Mouse (Mus musculus) embryonic facial prominence, embryonic 14.5 days (tissue): ENCODE results near the gene Faap100. TPM values are rescaled to one million over a fixed set of nuclear protein-coding genes. Genes with fewer than 3 reads are reported as not detected.

ENCODE experiments used
- ATAC-seq: fragments of 200-750 bp; cut with Nextera tagmentation; 2 replicates; pipeline ENCODE4 v1.8.0; 2017; ENCODE audit warnings: low read depth, moderate number of reproducible peaks, moderate TSS enrichment
- DNase-seq: peaks from one replicate; pipeline ENCODE4 v3.0.0-alpha.2; 2015; ENCODE audit warnings: low spot score
- H3K27ac ChIP-seq: fragments of 300-500 bp; sonication (generic); replicated peaks from 2 replicates; pipeline ENCODE4 v1.5.1; 2014; ENCODE audit warnings: low read depth, mild to moderate bottlenecking, low read length, moderate library complexity
- H3K27me3 ChIP-seq: fragments of 300-500 bp; sonication (generic); replicated peaks from 2 replicates; pipeline ENCODE4 v1.6.1; 2014; ENCODE audit warnings: low read length; ENCODE audit not compliant: control insufficient read depth, insufficient read depth
- H3K36me3 ChIP-seq: fragments of 300-500 bp; sonication (generic); 2 replicates; pipeline ENCODE4 v1.6.1; 2014; ENCODE audit warnings: low read length, mixed read lengths; ENCODE audit not compliant: control insufficient read depth, insufficient read depth
- H3K4me1 ChIP-seq: fragments of 300-500 bp; sonication (generic); 2 replicates; pipeline ENCODE4 v1.6.1; 2014; ENCODE audit warnings: antibody characterized with exemption, low read length; ENCODE audit not compliant: control insufficient read depth, insufficient read depth
- H3K4me2 ChIP-seq: fragments of 300-500 bp; sonication (generic); 2 replicates; pipeline ENCODE4 v1.6.1; 2014; ENCODE audit warnings: low read depth, mild to moderate bottlenecking, low read length, moderate library complexity, mixed read lengths
- H3K4me3 ChIP-seq: fragments of 300-500 bp; sonication (generic); 2 replicates; pipeline ENCODE4 v1.5.1; 2014; ENCODE audit warnings: low read depth, mild to moderate bottlenecking, low read length
- H3K9ac ChIP-seq: fragments of 300-500 bp; sonication (generic); 2 replicates; pipeline ENCODE4 v1.6.1; 2014; ENCODE audit warnings: low read depth, mild to moderate bottlenecking, low read length, moderate library complexity, mixed read lengths
- H3K9me3 ChIP-seq: fragments of 300-500 bp; sonication (generic); 2 replicates; pipeline ENCODE4 v1.6.1; 2016; ENCODE audit warnings: low read length; ENCODE audit not compliant: control insufficient read depth
- WGBS: fragments of 180-500 bp; shearing (Covaris S2); extraction: QIAGEN DNeasy Blood & Tissue Kit; methylation state at CpG from one replicate; pipeline ENCODE4 v1.1.7; 2014; 5-methylcytosine and 5-hydroxymethylcytosine counted together
- polyA plus RNA-seq: library from polyadenylated mRNA; unstranded; fragments of >200 nt; fragmentation: Nextera tagmentation; extraction: Ambion mirVana; gene quantifications from 2 replicates; pipeline ENCODE4 v1.2.1, GENCODE M21; 2014

Faap100 gene
- polyA plus RNA-seq, 1 experiment from 2014 or later = 30.0 TPM

- no peaks in the 10 kb centered on the region for H3K9me3 ChIP-seq
- H3K4me1 ChIP-seq = no peaks in the 10 kb centered on the region
- ATAC-seq = no peak
- H3K9ac ChIP-seq = no peak overlapping the region
- H3K27ac ChIP-seq = no peak overlapping the region
- 91% methylated on average over 3 of the region's 3 CpGs for WGBS
- no peak overlapping the region for H3K4me2 ChIP-seq
- H3K36me3 ChIP-seq = peaks cover 97% of the 10 kb centered on the region
- H3K27me3 ChIP-seq = no peaks in the 10 kb centered on the region
- DNase-seq = no peak
- no peak overlapping the region for H3K4me3 ChIP-seq
These were observed 27.3 kb upstream of the Faap100 start for GRCm38 (mm10) chr11:120405867-120406266.

- Histone ChIP-seq H3K4me3 (no peak overlapping the region), H3K27ac (no peak overlapping the region), H3K4me1 (no peaks in the 10 kb centered on the region), H3K27me3 (no peaks in the 10 kb centered on the region), H3K4me2 (no peak overlapping the region), H3K36me3 (peaks cover 97% of the 10 kb centered on the region), H3K9me3 (no peaks in the 10 kb centered on the region), H3K9ac (no peak overlapping the region)
- ATAC-seq (no peak), DNase-seq (no peak)
- WGBS = 100% methylated on average over 1 of the region's 1 CpGs
These were observed 26.2 kb upstream of the Faap100 start for GRCm38 (mm10) chr11:120404814-120405213.

DNA sequence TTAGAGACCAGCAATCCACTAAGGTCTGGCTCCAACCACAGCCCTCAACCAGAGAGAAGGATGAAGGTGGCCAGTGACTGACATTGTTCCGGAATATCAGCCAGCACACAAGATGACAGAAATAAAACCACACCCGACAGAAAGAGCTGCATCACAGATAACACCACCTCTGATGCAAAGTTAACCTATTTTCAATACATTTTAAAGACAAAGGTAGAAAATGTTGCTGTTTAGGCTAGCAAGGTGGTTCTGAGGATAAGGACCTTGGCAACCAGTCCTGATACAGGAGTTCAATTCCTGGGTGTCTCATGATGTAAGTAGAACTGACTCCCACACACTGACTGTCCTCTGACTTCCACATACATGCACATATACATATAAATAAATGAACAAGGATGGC is 20.8 kb upstream of the Faap100 start:
- 94% methylated on average over 2 of the region's 2 CpGs for WGBS
- DNase-seq (no peak), ATAC-seq (no peak)
- peaks cover 93% of the 10 kb centered on the region for H3K36me3 ChIP-seq
- no peak overlapping the region for H3K27ac ChIP-seq
- H3K27me3 ChIP-seq = no peaks in the 10 kb centered on the region
- H3K4me3 ChIP-seq = no peak overlapping the region
- no peaks in the 10 kb centered on the region for H3K9me3 ChIP-seq
- H3K4me2 ChIP-seq = no peak overlapping the region
- H3K9ac ChIP-seq = no peak overlapping the region
- H3K4me1 ChIP-seq = no peaks in the 10 kb centered on the region

DNA sequence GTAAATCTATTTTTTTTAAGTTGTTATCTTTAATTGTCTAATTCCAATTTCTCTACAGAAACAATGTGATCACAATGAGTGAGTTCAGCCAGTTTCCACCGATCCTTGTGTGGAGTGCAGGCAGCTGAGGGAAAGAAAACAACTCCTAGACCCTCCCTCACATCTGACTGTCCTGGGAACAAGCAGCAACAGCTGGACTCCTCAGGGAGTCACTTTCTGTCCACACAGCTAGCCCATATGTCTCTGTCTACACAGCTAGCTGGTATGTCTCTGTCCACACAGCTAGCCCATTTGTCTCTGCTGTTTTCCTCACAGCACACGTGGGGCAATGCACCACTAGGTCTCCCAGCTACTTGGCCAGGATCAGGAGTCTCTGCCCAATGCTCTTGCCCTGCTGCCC is 19.0 kb upstream of the Faap100 start:
- Histone ChIP-seq H3K4me1 (no peaks in the 10 kb centered on the region), H3K36me3 (peaks cover 90% of the 10 kb centered on the region), H3K27me3 (no peaks in the 10 kb centered on the region), H3K4me2 (no peak overlapping the region), H3K9me3 (no peaks in the 10 kb centered on the region), H3K4me3 (no peak overlapping the region), H3K27ac (no peak overlapping the region), H3K9ac (no peak overlapping the region)
- DNase-seq (peak; percentile 35), ATAC-seq (no peak)
- 72% methylated on average over 2 of the region's 2 CpGs for WGBS

DNA sequence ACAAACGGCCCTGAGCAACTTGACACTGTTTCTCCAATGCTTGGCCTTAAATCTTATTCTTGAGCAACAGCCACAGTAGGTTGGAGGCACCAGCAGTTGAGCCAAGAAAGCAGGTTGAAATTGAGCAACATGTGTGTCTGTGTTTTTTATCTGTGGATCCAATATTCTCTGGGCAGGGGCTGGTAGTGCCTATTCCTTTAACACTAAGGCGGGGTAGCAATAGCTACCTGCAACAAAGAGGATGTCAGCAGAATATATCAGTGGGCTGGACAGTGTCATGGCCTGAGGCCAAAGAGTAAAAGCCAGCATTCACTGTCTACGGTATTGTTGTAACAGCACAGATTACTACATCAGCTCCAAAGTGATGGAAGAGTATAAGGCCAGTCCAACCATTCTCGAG is 17.1 kb upstream of the Faap100 start:
- no peak overlapping the region for H3K4me3 ChIP-seq
- DNase-seq (no peak), ATAC-seq (no peak)
- H3K27me3 ChIP-seq = no peaks in the 10 kb centered on the region
- no peak overlapping the region for H3K9ac ChIP-seq
- no peak overlapping the region for H3K4me2 ChIP-seq
- WGBS = 89% methylated on average over 4 of the region's 4 CpGs
- H3K4me1 ChIP-seq = no peaks in the 10 kb centered on the region
- no peaks in the 10 kb centered on the region for H3K9me3 ChIP-seq
- peaks cover 85% of the 10 kb centered on the region for H3K36me3 ChIP-seq
- no peak overlapping the region for H3K27ac ChIP-seq

DNA sequence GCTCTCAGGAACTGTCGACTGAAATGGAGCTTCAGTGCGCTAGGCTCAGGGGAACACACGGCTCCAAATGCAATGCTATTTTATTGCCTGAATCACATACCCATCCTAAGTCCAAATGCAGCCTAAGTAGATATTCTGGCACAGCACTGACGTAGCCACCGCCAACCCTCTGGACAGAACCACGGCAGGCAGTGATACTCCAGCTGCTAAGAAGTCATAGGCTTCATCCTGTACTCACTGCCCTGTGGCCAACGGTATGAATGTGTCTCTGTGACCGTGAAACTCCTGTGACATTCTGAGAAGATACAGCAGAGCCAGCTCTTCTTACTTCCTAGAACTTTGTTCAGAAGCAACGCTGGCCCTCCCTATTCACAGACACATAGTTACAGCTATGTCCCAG is 10.0 kb upstream of the Faap100 start:
- H3K9ac ChIP-seq = no peak overlapping the region
- no peaks in the 10 kb centered on the region for H3K4me1 ChIP-seq
- no peak overlapping the region for H3K27ac ChIP-seq
- DNase-seq (no peak), ATAC-seq (no peak)
- no peak overlapping the region for H3K4me3 ChIP-seq
- H3K4me2 ChIP-seq = no peak overlapping the region
- H3K36me3 ChIP-seq = peaks cover 74% of the 10 kb centered on the region
- no peaks in the 10 kb centered on the region for H3K9me3 ChIP-seq
- no peaks in the 10 kb centered on the region for H3K27me3 ChIP-seq
- WGBS = 93% methylated on average over 9 of the region's 9 CpGs

- H3K27me3 ChIP-seq = no peaks in the 10 kb centered on the region
- H3K4me3 ChIP-seq = no peak overlapping the region
- H3K9me3 ChIP-seq = no peaks in the 10 kb centered on the region
- 81% methylated on average over 2 of the region's 2 CpGs for WGBS
- H3K9ac ChIP-seq = no peak overlapping the region
- DNase-seq = no peak
- peaks cover 74% of the 10 kb centered on the region for H3K36me3 ChIP-seq
- no peak overlapping the region for H3K27ac ChIP-seq
- no peak overlapping the region for H3K4me2 ChIP-seq
- no peak for ATAC-seq
- no peaks in the 10 kb centered on the region for H3K4me1 ChIP-seq
These were observed 8.6 kb upstream of the Faap100 start for GRCm38 (mm10) chr11:120387157-120387556.

GRCm38 (mm10) chr11:120386632-120387031 is 8.1 kb upstream of the Faap100 start:
- no peak for DNase-seq

DNA sequence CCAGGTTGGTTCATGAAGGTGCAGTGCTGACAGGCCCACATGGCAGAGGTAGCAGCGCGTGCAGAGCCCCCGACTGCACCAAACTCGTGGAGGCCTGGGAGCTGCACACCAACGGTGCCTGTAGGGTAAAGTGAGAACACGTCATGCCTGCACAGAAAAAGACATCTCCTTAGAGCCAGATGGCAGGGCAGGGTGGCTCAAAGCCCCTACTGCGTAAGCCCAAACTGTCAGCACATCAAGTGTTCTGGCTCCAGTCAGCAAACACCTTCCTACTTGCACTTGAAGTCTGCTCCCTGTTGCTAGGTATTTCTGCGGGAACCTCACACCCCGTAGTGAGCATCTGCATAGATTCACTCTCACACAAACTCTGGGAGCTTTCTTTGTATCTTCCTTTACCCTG is 3.9 kb upstream of the Faap100 start:
- no peaks in the 10 kb centered on the region for H3K27me3 ChIP-seq
- WGBS = 95% methylated on average over 9 of the region's 9 CpGs
- no peak for ATAC-seq
- H3K27ac ChIP-seq = no peak overlapping the region
- H3K4me1 ChIP-seq = peaks cover 11% of the 10 kb centered on the region; the same call in 1 of the 2 replicates
- no peak overlapping the region for H3K4me3 ChIP-seq
- H3K9me3 ChIP-seq = no peaks in the 10 kb centered on the region
- DNase-seq = no peak
- peaks cover 74% of the 10 kb centered on the region for H3K36me3 ChIP-seq
- H3K9ac ChIP-seq = no peak overlapping the region
- no peak overlapping the region for H3K4me2 ChIP-seq

More at GRCm38 (mm10) chr11:120386632-120387031, 8.1 kb upstream of the Faap100 start:
- H3K9ac ChIP-seq = no peak overlapping the region
- no peak overlapping the region for H3K27ac ChIP-seq
- WGBS = 93% methylated on average over 6 of the region's 6 CpGs
- ATAC-seq = no peak
- no peaks in the 10 kb centered on the region for H3K4me1 ChIP-seq
- no peak overlapping the region for H3K4me3 ChIP-seq
- no peak overlapping the region for H3K4me2 ChIP-seq
- H3K27me3 ChIP-seq = no peaks in the 10 kb centered on the region
- no peaks in the 10 kb centered on the region for H3K9me3 ChIP-seq
- H3K36me3 ChIP-seq = peaks cover 74% of the 10 kb centered on the region
